Mouse (Mus musculus) cerebellum, adult 18-20 months (tissue): ENCODE measurements at regions not wholly inside any gene's neighbourhood (a gene's known extent, or its start where the extent isn't known, plus 50 kb on each side); places are given as distances from the start of the nearest gene placed in this dataset.
A peak's percentile ranks its signal among the peaks of the same experiment; 100 is the strongest.

Experiments
- DNase-seq, 2 experiments: peaks; one replicate each; pipeline ENCODE4 v3.0.0; 2021

DNA sequence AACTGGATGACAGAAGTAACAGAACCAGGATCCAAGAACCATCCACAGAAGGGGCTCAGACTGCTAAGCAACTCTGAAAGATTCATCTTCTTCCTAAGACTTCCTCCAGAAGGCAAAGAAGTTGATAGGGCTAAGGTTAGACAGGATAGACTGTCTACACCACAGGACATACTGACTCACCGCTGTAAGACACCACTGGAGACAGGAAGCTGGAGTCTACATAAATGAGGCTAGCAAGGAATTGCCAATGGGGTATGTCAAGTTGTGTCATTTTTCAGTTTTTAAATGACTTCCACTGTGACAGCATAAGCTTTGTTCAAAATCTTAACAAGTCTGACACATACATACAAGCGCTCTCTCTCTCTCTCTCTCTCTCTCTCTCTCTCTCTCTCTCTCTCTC is 645.4 kb upstream of the Gm10131 start:
- no peak for DNase-seq

DNA sequence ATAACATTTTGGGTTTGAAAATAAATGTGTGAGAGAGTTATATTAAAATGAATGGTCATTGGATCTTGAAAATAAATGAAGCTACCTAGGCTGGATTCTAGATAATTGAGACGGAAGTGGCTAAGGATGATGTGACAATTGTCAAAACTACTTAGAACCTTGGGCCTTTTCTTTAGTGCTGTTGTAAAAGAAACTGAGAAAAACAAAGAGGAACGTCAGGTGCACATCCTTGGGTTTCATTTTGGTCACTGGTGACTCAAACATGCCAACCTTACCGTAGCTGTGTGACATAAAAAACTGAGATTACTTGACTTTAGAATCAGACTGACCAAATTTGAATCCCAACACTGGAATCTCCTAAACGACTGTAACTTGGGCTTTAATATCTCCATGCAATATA is 644.6 kb upstream of the Gm10131 start:
- DNase-seq, result no peak

DNA sequence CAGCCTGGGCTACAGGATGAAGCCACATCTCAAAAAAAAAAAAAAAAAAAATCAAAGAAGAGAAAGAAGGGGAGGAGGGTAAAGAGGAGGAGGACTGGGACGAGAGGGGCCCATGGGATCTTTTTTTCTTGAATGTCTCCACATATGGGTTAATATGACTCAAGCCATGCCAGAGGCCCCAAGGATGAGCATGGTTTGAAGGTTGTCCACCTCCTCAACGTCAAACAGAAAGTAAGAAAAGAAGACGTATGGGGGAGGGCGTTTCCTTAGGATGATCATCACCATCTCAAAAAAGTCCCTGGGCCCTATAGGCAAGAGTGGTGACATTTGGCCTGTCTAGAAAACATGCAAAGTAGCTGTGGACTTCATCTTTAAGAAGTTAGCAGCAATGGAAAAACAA is 643.9 kb upstream of the Gm10131 start:
- no peak for DNase-seq

DNA sequence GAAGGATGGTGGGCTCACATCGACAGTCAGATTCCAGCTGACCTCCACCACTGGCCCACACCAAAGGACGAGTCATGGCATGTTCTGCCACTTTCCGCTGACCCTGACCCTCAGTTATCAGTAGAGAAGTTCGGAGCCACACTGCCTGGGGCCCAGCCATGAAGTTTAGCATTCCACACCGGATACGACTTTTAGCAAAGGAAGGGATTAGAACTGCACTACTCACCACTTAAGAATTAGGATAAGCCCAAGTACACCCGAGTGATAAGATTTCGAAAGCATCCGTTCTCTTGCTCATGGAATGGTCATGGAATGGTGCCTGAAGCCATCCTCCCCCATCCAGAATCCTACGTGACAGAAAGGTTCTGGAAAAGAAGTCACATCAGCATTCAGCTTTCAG is 641.5 kb upstream of the Gm10131 start:
- no peak for DNase-seq

DNA sequence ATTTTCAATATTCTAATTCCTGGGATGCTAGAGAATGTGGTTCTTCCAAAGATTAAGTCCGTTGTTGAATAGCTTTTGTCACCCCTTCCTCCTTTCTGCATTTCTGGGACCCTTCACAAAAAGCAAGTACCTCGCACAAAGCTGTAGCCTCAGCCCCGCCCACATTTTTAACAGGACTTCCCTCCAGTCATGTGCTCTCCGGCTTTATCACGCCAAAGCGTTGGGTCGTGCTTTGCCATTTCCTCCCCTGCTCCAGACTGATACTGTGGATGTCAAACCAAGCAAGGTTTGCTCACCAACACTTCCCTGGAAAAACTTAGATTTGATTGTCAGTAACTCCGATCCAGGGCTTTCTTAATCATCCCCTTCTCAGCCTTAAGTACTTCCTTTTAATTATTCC is 637.0 kb upstream of the Gm10131 start:
- no peak for DNase-seq

DNA sequence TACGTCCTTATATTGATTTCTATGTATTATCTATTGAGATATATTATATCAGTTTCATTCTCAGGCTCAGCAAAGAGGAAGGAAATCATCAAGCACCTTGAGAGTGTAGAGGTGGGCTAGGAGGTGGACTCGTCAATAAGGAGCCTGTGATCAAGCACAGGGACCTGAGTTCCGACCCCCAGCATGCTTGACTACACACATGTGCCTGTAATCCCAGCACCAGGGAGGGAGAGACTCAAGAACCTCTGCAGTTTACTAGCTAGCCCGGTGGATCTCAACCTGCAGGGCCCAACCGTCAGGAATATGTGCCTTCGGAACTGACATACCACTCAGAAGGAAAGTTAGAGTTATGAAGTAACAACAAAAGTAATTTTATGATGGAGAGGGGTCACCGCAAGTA is 634.2 kb upstream of the Gm10131 start:
- DNase-seq, result no peak

DNA sequence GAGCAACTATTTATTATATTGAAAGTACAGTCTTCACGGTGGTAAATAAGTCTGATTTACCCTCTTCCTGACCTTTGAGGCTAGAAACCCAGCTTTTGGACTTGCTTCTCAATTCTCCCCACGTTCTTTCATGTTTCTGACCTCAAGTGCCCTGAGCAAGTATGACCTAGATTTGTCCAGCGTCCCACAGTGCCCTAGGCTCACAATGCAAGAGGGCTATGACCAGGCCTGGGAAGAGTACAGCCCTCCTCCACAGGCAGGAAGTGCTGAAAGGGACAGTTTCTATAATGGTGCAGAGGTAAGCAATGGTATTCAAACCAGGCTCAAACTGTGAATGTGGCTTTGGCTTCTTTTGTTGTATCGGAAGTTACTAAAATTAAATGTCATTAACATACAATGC is 633.1 kb upstream of the Gm10131 start:
- no peak for DNase-seq

DNA sequence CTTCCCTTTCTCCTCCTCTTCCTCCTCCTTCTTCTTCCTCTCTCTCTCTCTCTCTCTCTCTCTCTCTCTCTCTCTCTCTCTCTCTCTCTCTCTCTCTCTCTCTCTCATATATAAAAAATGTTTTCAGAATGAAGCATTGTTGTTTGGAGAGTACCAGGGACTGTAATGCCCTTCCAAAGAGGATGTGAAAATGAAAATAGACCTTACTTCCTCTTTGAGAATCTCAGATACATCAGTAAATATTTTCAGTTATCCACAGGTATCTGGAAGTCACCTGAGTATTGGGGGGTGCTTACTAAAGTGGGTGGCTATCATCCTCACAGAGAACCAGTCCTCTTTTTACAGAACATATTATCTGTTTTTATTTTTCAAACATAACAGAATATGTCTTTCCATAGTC is 632.6 kb upstream of the Gm10131 start:
- DNase-seq, result no peak

DNA sequence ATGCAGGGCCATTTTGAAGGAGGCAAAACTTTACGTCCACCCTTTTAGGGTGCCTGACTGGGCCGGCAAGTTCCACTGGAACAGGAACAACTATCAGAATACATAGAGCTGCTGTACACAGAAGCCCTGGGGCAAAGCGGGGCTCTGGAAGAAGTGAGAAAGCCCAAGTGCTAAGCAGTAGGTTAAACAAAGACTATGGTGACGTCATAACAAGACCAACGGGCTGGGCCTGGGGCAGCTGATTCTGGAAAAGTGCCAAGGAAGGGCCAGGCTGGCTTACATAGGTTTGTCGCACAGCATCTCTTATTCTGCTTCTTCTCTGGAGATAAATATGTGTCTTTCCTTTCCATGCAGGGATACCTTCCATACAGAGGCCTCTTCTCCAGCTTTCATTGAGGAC is 631.6 kb upstream of the Gm10131 start:
- DNase-seq, result no peak

DNA sequence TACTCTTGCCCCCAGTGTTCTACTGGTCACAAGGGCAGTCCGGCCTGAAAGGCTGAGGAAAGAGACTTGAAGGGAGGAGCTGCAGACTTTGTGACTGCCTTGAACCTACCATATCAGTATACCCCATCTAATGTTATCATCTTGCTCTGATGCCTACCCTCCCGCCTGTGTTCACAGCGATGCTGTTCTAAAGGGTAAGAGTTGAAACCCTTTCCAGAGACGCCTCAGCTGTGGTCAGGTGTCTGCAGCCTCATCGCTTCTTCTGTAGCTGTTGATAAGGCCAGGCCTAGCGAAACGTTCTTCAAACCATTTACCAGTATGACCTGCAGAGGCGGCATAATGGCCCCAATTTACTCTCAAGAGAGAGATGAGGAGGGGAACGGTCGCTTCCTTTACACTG is 629.3 kb upstream of the Gm10131 start:
- DNase-seq, result no peak

DNA sequence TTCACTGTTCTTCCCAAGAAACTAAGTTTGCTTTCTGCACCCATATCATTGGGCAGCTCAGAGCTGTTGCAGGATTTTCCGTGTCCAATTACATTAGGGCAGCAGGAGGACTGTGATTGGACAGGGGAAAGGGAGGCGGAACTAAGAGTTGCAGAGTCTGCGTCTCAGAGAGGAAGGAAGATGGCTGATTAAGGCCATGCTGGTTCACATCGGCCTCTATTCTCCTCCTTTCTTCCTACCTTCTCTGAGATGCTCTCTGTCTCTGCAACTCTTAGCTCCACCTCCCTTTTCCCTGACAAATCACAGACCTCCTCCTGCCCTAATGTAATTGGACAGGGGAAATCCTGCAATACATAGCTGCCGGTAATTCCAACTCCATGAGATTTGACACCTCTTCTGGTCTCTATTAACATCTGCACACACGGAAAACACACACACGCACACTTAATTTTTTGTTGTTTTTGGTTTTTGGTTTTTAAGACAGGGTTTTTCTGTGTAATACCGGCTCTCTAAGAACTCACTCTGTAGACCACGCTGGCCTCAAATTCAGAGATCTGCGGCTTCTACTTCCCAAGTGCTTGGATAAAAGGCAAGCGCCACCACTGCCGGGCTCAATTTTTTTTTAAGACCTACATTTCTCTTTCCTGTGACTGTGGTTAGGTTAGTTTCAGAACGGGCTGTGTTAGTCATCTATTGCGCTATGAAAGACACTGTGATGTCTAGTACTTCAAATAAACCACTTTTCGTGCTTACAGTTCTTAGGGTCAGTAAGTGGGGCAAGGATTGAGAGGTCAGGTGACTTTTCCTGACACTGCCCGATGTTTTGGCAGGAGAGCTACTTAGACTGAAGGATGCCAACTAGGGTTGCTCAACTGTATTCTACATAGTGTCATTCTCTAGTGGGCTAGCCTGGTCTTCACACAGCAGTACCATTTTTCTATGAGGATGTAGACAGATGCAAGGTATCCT is 628.6 kb upstream of the Gm10131 start:
- no peak for DNase-seq

DNA sequence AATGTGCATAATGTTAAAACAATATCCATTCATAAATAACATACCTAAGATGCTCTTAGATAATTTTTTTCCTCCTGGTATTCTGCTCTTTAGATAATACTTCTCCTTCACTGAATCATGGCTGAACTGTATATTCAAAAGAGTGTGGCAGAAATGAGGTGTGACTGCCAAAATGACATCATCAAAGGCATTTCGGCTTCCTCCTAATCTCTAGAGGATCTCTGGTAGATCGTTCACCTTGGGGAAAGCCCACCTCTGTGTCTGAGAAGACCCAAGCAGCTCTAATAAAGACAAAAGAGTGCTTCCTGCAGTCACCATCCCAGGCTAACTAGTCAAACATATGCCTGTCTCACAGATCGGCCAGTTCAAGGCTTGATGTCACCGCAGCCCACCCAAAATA is 624.7 kb upstream of the Gm10131 start:
- no peak for DNase-seq

DNA sequence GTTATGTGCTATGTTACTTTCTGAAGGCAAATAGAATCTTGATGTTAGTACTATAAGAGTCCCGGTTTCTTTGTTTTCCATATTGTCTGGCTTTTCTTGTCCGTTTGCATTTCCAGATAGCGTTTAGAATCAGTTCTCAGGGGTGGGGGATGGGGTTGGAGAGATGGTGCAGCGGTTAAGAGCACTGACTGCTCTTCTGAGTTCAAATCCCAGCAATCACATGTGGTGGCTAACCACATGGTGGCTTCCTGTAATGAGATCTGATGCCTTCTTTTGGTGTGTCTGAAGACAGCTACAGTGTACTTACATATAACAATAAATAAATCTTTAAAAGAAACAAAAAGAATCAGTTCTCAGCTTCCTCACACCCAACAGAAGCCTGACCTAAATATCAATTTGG is 623.5 kb upstream of the Gm10131 start:
- no peak for DNase-seq

DNA sequence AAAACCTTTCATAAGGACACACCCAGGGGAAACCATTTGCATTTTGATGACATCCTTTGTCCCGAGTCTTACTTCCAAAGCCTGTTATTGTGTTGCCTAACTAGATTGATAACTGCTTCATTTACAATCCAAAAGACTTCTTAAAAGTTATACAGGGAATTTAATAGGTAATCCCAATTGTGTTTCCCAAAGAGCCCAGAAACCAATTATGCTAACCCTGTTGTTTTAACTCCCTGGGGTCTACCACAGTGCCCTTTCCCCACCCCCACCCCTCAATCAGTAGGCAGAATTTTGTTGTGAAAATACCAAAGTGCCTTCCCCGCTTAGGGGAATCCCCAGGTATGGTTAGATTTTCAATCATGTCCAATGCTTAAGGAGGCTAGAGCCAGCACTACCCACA is 621.3 kb upstream of the Gm10131 start:
- no peak for DNase-seq

DNA sequence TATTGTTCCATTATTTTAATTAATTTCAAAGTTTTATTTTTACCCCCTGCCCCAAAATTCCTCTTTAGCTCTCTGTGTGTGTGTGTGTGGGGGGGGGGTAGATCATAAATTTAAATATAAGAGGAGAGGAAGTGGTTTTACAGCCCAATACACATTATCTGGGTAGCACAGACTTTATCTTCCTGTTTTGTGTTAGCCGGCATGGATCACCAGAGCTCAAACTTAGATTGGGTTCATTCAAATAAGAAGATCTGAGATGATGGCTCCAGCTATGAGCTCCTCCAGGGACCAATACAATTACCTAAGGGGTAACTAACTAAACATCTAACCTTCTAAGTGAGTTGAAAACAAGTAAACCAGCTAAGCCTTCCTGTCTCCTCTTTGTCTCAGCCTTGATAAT is 620.8 kb upstream of the Gm10131 start:
- DNase-seq, result no peak

DNA sequence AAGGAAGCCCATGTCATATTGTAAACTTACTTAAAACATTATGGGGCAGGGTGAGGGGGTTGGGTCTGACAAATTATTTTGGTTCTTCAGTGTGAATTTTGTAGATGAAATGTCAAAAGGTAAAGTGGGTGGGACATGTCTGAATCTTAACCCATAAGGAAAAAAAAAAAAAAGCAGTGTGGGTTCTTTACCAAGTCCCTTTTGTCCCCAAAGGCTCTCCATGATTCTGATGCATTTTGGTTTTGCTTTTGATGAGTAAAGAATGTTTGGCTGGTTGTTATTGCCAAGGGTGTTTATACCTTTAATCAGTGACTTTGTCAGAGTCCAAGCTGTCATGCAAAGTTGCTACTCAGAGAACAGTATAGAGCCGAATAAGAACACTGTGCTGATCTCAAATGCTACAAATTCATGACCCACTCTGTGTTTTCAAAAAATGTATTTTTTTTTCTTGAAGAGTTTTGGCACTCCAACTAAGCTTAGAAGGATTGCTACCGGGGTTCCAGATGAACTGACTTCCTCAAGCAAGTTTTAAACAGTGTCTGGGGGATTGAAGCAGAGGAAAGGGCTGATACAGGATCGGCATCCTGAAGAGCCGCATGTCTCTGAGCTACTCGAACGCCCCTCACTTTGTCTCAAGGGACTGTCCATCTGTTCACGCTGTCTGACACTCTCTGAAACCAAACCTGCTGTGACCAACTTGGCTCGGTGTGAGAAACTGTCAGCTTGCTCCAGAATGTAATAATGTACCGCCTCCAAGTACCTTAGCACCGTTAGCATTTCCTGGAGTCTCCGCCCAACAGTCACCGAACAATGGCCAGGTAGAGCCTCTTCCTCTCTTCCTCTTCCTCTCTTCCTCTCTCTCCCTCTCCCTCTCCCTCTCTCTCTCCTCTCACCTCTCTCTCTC is 619.8 kb upstream of the Gm10131 start:
- peak; percentile 28 to 38 for DNase-seq

DNA sequence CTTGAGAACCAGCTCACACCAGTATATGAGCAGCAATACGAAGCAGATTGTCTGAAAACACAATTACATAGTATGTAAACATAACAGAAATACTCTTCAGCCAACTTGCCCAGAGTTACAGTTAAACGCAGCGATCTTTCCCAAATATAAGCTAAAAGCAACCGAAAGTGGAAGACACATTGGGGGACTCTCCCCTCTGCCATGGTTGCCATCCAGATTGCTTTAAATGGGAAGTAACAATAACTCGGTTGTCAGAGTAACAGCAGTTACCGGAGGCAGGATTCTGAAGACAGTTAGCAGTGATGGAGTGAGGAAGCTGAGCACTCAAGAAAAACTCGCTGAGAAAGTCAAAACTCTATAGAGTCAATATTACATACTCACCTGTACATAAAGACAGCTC is 618.0 kb upstream of the Gm10131 start:
- DNase-seq, result no peak

DNA sequence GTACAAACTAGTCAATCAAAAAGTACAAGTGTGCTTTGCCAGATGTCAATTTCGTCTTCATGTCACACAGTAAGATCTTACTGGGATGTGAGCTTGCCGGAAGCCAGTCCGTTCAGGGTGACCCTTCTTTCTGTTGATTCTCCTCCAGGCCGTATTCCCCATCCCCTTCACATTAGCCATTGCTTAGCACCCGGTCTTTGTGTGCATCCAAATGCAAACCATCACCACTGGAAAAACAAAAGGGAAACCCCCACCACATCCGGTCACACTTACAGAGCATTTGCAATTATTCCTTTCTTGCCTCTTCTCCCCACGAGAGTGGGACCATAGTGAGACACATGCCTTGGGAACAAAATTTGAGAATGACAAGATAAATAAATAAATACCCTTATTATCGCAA is 616.2 kb upstream of the Gm10131 start:
- no peak for DNase-seq

DNA sequence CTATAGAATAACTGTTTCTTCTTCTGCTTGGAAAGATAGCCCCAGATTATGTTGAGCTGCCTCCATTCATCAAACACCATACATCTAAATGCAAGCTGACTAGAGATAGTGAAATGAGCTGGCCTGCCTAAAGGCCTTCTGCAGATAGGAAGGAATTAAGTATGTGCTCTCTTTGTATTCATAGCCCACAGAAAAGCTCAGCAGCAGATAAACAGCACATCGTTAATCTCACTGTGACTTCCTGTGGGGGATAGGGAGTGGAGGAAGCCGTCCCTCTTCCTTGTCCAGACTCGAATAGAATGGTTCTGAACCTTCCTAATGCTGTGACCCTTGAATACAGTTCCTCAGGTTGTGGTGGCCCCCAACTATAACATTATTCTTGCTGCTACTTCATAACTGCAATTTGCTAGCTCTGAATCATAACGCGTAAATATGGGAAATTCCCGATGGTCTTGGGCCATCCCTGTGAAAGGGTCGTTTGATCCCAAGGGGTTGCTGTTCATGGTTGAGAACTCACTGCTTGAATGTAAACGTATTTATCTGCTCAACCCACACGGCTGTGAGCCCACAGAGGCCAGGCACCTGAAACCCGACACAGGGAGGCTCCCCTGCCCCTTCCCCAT is 614.7 kb upstream of the Gm10131 start:
- DNase-seq, result no peak

DNA sequence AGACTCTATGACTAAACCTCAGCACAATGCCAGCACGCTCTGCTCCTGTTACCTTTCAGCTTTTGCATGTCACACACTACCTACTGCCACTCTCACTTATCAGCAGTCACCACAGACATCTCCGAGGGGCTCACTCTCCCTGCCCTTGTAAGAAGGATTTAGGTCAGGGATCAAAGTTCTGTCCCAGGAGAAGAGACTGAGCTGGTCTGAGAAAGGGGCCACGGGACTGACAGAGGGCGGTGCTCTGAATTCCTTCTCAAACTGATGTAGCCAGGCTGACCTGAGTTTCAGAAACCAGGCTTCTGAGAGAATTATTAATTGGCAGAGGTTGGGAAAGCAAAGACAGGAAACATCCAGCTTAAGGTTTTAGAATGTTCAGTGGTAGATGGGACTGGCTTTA is 614.0 kb upstream of the Gm10131 start:
- no peak for DNase-seq

DNA sequence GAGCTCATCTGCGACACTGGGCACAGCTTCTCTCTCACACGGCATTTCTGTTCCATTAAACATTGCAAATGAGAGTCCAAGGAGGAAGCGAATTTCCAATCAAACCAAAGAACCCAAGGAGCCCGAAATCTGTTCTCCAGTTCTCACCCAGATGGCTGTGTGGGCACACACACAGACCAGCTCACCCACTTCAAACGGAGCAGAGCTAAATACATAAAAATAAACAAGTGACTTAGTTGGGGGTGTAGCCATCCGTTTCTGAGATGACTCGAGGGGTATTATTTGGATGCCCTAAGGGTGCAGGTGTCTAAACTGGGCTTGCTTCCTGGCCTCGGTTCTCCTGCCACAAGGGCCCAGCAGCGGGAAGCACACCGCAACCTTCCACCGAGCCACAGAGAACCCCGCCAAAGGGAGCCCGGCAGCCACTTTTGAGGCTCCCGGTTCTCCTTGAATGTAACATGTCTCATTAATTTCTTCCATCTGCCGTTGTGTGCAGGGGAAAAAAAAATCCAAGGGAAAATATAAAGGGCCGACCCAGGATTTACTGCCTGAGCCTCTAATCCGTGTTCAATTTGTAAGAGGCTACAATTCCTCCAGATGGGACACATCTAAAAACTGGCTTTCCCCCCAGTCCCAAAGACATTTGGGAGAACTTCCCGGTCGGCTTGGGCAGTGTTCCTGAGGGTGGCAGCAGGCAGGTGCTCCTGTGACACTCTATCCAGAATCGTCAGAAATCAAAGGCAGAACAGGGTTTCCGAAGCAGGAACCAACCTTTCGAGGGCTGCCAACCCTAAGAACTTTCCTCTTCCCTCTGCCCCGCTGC is 598.6 kb upstream of the Gm10131 start:
- DNase-seq, result peak; percentile 64 to 67

DNA sequence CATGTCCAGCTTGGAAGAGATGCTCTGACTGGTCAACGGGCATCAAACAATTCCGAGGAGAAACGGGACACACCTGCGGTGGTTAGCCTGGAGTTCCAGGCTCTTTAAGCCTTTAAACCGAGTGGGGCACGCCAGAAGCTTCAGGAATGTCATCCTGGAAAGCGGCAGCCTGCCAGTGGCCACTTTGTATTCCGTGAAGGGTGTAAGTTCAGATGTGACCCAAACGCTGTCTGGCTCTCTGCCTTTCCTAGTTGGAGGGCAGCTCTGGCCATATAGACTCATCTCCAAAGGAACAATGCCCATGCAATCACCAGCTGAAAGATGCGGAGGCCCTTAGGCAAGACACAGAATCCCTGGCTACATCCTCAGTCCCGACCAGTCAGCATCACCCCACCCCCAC is 597.8 kb upstream of the Gm10131 start:
- DNase-seq, result peak; percentile 32 to 45

DNA sequence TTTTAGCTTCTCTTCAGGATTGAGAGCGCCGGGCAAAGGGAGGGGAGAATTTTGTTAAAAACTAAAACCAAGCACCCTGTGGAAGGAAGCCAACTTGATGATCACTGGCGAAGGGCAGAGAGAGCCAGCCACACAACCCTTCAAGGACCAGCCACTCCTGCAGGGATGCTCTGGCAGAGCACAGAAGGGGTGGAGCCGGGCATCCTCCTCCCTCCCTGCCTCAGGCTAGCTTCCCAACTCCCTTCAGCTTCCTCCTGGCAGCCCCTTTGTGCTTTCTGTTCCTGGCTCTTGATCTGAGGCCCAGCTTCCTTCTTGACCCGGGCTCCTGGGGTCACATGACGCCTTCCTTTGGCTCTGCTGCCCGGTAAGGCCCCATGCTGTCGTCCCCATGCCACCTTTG is 591.8 kb upstream of the Gm10131 start:
- DNase-seq, result peak in 1 of 2 experiments; percentile 25
